Mouse (Mus musculus): Measurements from ENCODE around the gene Tcn2.
A peak's percentile ranks its signal among the peaks of the same experiment; 100 is the strongest.

The Tcn2 gene

DNA sequence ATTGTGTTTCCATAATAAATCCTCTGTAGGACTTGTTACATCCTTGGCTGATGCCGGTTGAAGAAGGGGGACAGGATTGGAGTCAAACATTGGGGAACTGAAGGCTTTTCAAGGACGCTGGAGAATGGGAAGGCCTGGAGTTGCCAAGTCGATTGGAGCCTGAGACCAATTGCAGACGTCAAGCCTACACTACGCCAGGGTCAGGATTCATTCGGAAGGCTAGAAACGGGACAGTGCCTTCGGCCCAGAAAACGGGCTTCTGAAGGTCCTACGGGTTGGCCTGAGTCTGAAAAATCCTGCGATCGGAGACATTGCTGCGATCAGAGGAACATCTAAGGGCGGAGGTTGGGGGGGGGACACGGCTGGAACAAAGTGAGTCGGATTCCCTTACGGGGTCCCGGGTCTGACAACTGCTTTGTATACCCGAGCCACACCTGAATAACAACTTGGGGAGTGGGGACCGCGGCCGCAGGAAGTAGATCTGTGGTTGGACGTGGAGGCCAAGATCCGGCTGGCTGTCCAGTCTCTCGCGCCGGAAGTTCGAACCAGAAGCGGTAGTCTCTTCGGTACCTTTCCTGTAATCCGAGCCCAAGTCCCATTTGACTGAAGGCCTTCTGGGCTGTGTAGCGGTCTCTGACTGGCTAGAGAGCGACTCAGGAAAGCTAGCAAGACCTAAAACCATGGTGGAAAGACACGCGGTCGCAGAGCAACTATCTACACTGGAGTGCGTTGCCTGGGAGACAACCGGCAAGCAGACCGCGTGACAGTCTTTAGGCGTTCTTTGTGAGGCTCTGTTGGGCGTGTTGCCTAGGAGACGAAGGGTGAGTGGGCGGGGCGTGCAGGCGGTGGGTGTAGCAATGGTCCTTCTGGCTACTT, 37.3 kb downstream of the Tcn2 start, which contains the start of the genes 4921536K21Rik and Dusp18:
4921536K21Rik (minus strand) TSS at position 693 of the 876 bp plus-strand sequence.
Dusp18 (plus strand) TSS at position 835 of the 876 bp plus-strand sequence.
- DNase-seq (ENCODE audit: low spot score in 2 of 2) = peak; percentile 92 to 93

DNA sequence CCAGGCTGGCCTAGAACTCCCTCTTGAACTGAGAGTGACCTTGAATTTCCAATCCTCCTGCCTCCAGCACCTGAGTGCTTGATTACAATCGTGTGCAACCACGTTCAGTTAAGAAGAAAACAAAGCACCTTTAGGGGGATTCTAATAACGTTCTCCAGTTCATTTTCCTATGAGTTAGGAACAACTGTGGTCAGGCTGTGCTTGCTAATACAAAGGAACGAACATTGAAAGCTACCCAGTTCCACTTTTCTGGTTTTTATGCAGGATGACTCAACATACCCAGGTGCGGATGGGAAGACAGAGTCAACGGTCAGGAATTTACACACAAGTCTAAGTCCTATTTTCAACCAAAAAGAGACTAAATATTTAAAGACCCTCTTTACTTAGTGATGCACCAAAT, 38.0 kb downstream of the Tcn2 start:
- DNase-seq (ENCODE audit: low spot score in 2 of 2) = no peak

DNA sequence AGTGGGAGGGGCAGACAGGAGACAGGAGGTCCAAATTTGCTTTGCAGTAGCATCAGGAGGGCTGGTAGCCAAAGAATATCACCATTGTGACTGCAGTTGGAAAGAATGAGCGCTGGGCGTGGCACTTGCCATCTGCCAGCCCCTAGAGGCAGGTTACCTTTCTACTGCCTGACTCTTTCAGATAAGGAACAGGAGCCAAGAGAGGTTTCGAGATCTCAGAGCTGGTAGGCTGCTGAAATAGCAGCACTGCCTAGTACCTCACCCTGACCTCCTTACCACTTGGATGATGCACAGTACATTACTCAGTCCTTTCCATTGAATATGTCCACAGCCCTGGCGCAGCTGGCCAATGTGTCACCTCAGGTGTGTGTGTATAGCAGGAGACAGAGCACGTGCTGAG, 44.6 kb downstream of the Tcn2 start:
- no peak for DNase-seq (ENCODE audit: low spot score in 2 of 2)

DNA sequence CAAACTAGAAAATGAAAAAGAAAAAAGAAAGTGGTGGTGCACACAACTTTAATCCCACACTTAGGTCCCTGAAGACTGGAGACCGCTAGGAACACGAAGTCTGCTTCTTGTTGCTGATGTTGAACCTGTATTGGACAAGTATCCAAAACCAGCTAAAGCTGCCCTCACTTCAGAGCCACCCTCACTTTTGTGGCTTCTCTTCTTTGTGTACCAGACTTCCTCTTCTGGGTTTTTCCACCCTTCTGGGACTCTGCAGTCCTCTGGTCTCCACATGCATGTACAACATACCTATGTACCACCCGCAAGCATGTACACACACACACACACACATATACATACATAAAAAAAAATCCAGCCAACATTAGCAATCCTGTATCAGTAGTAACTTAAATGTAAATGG, 48.2 kb downstream of the Tcn2 start:
- no peak for DNase-seq (ENCODE audit: low spot score in 2 of 2)

DNA sequence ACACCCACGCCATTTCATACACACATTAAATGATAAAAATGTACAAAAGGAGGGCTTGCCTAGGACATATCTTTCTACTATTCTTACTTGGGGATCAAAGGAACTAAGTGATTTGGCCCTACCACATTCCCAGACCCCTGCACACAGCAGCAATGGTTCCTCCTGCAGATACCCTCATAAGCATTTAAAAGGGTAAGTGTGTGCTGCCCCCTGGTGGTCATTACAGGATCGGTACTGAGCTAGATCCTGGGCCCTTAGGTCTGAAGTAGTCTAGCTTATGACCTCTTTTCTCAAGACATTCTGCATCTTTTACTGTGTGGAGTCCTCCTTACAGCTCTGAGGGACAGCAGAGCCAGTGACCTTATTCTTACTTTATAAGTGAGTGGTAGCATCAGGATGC, 52.1 kb downstream of the Tcn2 start:
- DNase-seq (ENCODE audit: low spot score in 2 of 2) = peak; percentile 35 to 73

DNA sequence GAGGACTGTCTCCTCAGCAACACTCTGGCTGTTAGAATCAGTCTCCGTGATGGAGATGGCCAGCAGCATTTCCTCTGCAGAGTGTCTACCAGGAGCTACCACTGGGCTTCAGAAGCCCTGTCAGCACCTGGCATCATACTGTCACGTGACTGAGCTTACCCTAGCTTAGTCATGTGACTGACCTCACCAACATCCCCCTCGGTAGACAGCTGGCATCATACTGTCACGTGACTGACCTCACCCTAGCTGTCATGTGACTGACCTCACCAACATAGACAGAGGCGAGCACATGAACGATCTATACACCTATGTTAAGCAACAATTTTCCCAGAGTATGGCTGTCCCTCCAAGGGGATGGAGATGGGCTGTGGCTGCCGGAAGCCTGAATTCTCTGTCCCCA, 53.3 kb downstream of the Tcn2 start:
- DNase-seq (ENCODE audit: low spot score in 2 of 2) = no peak

DNA sequence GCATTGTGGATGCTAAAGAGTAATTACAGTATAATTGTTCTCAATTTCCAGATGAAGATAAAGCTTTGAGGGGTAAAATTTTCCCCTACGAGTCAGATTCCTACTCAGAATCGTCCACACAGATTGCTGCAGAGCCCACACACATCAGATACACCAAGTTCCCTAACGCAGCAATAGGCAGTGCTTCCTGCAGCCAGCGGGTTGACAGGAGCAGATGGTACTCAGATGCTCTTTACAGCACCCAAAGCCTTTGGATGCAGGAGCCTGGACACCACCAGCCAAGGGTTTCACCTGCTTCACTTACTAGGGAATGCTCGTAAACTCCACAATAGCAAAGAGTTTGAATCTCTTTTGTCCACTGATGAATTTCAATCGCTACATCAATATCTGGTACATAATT, 55.5 kb downstream of the Tcn2 start:
- no peak for DNase-seq (ENCODE audit: low spot score in 2 of 2)
